Comparison of ENCODE assay signal across 10 mouse cellular contexts in genomic region chr3:148336640-148337039, GRCm38 (mm10).
DNase-seq lines count a peak whose midpoint lies in the region; ATAC-seq and TF ChIP-seq lines count a peak whose summit lies in the region.
"Had no signal": no experiment of that assay in that cellular context is flagged by ENCODE, and none has a peak within 500 bp of the region (broad histone marks: within the 10 kb centered on the region; RNA-seq: fewer than 3 reads in every experiment).

No protein-coding gene starts in this region.

- DNase-seq in heart, postnatal 0 days (ENCODE audit: low spot score), result no peak
- no peak for DNase-seq in heart, adult 2 months
- no peak for DNase-seq in lung, postnatal 10 days
- no peak for DNase-seq in cerebellum, postnatal 4 days (ENCODE audit: low spot score in 2 of 2)
- no peak for DNase-seq in layer of hippocampus, adult 2 months (ENCODE audit: low spot score in 2 of 2)
- no peak for DNase-seq in ovary, postnatal 10 days (ENCODE audit: low spot score)
- DNase-seq: layer of hippocampus, postnatal 36 days had no signal

- H3K27me3 ChIP-seq in heart, postnatal 0 days (ENCODE audit: control insufficient read depth, insufficient read depth, low read length), result no peaks in the 10 kb centered on the region
- H3K27me3 ChIP-seq in heart, adult 2 months (ENCODE audit: control insufficient read depth, insufficient read depth, low read length), result no peaks in the 10 kb centered on the region
- no peaks in the 10 kb centered on the region for H3K27me3 ChIP-seq in lung, embryonic 15.5 days
- no peaks in the 10 kb centered on the region for H3K27me3 ChIP-seq in embryonic facial prominence, embryonic 15.5 days

- no peak overlapping the region for H3K4me3 ChIP-seq in heart, postnatal 0 days (ENCODE audit: low read depth, low read length)
- no peak overlapping the region for H3K4me3 ChIP-seq in heart, adult 2 months
- H3K4me3 ChIP-seq in lung, embryonic 15.5 days, result no peak overlapping the region
- H3K4me3 ChIP-seq in embryonic facial prominence, embryonic 15.5 days (replicated peaks), result no peak overlapping the region
- no peak overlapping the region for H3K4me3 ChIP-seq in layer of hippocampus, adult 2 months

- H3K36me3 ChIP-seq in heart, postnatal 0 days (replicated peaks; ENCODE audit: control insufficient read depth, insufficient read depth, low read length), result no peaks in the 10 kb centered on the region
- H3K36me3 ChIP-seq in heart, adult 2 months (ENCODE audit: control insufficient read depth, insufficient read depth, low read length), result no peaks in the 10 kb centered on the region
- no peaks in the 10 kb centered on the region for H3K36me3 ChIP-seq in lung, embryonic 15.5 days
- no peaks in the 10 kb centered on the region for H3K36me3 ChIP-seq in embryonic facial prominence, embryonic 15.5 days

- H3K9ac ChIP-seq in heart, postnatal 0 days (replicated peaks; ENCODE audit: low read depth, low read length), result no peak overlapping the region
- H3K9ac ChIP-seq in heart, adult 2 months (ENCODE audit: low read depth, low read length), result no peak overlapping the region
- no peak overlapping the region for H3K9ac ChIP-seq in lung, embryonic 15.5 days
- no peak overlapping the region for H3K9ac ChIP-seq in embryonic facial prominence, embryonic 15.5 days
- H3K9ac ChIP-seq: liver, embryonic 14.5 days had no signal

- no peaks in the 10 kb centered on the region for H3K79me2 ChIP-seq in heart, adult 2 months (replicated peaks; ENCODE audit: control insufficient read depth, insufficient read depth, low read length)

- TF ChIP-seq CTCF in heart, postnatal 0 days (IDR thresholded peaks at IDR 0.05; ENCODE audit: low read depth), result no peak
- no peak for TF ChIP-seq CTCF in heart, adult 2 months (IDR thresholded peaks at IDR 0.05)
- no peak for TF ChIP-seq CTCF in layer of hippocampus, adult 2 months (conservative IDR thresholded peaks at IDR 0.05)

- intact Hi-C loops in heart, adult 2 months (cut with DNase I), result no loop called here

- WGBS in heart, postnatal 0 days, result 47% methylated on average over 6 of the region's 6 CpGs
- WGBS in heart, adult 2 months, result 34% methylated on average over 6 of the region's 6 CpGs
- 45% methylated on average over 6 of the region's 6 CpGs for WGBS in lung, embryonic 15.5 days
- WGBS in embryonic facial prominence, embryonic 15.5 days, result 22% methylated on average over 6 of the region's 6 CpGs

- H3K4me2 ChIP-seq in heart, postnatal 0 days (ENCODE audit: low read depth, low read length), result peak overlapping the region; percentile 57; the same call in 1 of the 2 replicates
- H3K4me2 ChIP-seq in lung, embryonic 15.5 days, result peak overlapping the region; percentile 41; the same call in 1 of the 2 replicates
- H3K4me2 ChIP-seq in embryonic facial prominence, embryonic 15.5 days (replicated peaks), result peak overlapping the region; percentile 36

- H3K9me3 ChIP-seq in heart, postnatal 0 days (replicated peaks; ENCODE audit: control insufficient read depth, low read length), result no peaks in the 10 kb centered on the region
- H3K9me3 ChIP-seq in lung, embryonic 15.5 days, result no peaks in the 10 kb centered on the region
- no peaks in the 10 kb centered on the region for H3K9me3 ChIP-seq in embryonic facial prominence, embryonic 15.5 days (replicated peaks)

- no peak for TF ChIP-seq POLR2A in heart, adult 2 months (IDR thresholded peaks at IDR 0.05; ENCODE audit: insufficient read depth, low read depth, low read length)

- ATAC-seq in heart, postnatal 0 days (ENCODE audit: insufficient read depth, low read depth), result no peak
- no peak for ATAC-seq in lung, embryonic 15.5 days (ENCODE audit: borderline replicate concordance, extremely low read depth, low FRiP score, low TSS enrichment)
- ATAC-seq in embryonic facial prominence, embryonic 15.5 days (ENCODE audit: insufficient number of reproducible peaks, low FRiP score, low TSS enrichment, low read depth), result no peak

- no peak overlapping the region for H3K27ac ChIP-seq in heart, postnatal 0 days (ENCODE audit: low read depth)
- H3K27ac ChIP-seq in heart, adult 2 months, result no peak overlapping the region
- no peak overlapping the region for H3K27ac ChIP-seq in lung, embryonic 15.5 days
- no peak overlapping the region for H3K27ac ChIP-seq in embryonic facial prominence, embryonic 15.5 days (replicated peaks)
- H3K27ac ChIP-seq in layer of hippocampus, adult 2 months, result no peak overlapping the region
- H3K27ac ChIP-seq: liver, embryonic 14.5 days had no signal

- no peaks in the 10 kb centered on the region for H3K4me1 ChIP-seq in heart, postnatal 0 days (ENCODE audit: control insufficient read depth, insufficient read depth)
- H3K4me1 ChIP-seq in heart, adult 2 months (ENCODE audit: control insufficient read depth, insufficient read depth, low read length), result no peaks in the 10 kb centered on the region; the same call in 1 of the 2 replicates
- peaks cover 9% of the 10 kb centered on the region for H3K4me1 ChIP-seq in lung, embryonic 15.5 days
- peaks cover 16% of the 10 kb centered on the region for H3K4me1 ChIP-seq in embryonic facial prominence, embryonic 15.5 days

- no peak for TF ChIP-seq EP300 in heart, postnatal 0 days (IDR thresholded peaks at IDR 0.05; ENCODE audit: low read depth)
- no peak for TF ChIP-seq EP300 in heart, adult 2 months (IDR thresholded peaks at IDR 0.05; ENCODE audit: insufficient read depth, low read depth, low read length)
